Mouse (Mus musculus) liver, embryonic 11.5 days (tissue): ENCODE results near the gene Trim43c. TPM values are rescaled to one million over a fixed set of nuclear protein-coding genes. Genes with fewer than 3 reads are reported as not detected.
"Not testable (repeated sequence)": the region's sequence is repeated elsewhere in the genome, so short reads cannot be mapped to it uniquely, and the experiment has no call there.

Source experiments
- ATAC-seq: fragments of 200-750 bp; cut with Nextera tagmentation; replicated peaks from 2 replicates; pipeline ENCODE4 v1.8.0; 2017; ENCODE audit warnings: moderate number of reproducible peaks, mild to moderate bottlenecking, moderate TSS enrichment, moderate library complexity; ENCODE audit not compliant: low FRiP score
- DNase-seq: peaks from one replicate; pipeline ENCODE4 v3.0.0-alpha.2; 2017; ENCODE audit warnings: low spot score
- H3K27ac ChIP-seq: fragments of 300-500 bp; sonication (generic); 2 replicates; pipeline ENCODE4 v1.5.1; 2014; ENCODE audit warnings: mild to moderate bottlenecking, low read depth, low read length, control low read depth
- H3K27me3 ChIP-seq: fragments of 300-500 bp; sonication (generic); replicated peaks from 2 replicates; pipeline ENCODE4 v1.6.1; 2014; ENCODE audit warnings: low read length, mixed read lengths; ENCODE audit not compliant: control insufficient read depth, insufficient read depth
- H3K36me3 ChIP-seq: fragments of 300-500 bp; sonication (generic); 2 replicates; pipeline ENCODE4 v1.6.1; 2014; ENCODE audit warnings: mild to moderate bottlenecking, low read length, moderate library complexity, mixed read lengths; ENCODE audit not compliant: control insufficient read depth, insufficient read depth
- H3K4me1 ChIP-seq: fragments of 300-500 bp; sonication (generic); replicated peaks from 2 replicates; pipeline ENCODE4 v1.6.1; 2014; ENCODE audit warnings: low read length, mixed read lengths; ENCODE audit not compliant: control insufficient read depth, insufficient read depth
- H3K4me2 ChIP-seq: fragments of 300-500 bp; sonication (generic); 2 replicates; pipeline ENCODE4 v1.6.1; 2014; ENCODE audit warnings: mild to moderate bottlenecking, control low read depth, moderate library complexity
- H3K4me3 ChIP-seq: fragments of 300-500 bp; sonication (generic); 2 replicates; pipeline ENCODE4 v1.5.1; 2014; ENCODE audit warnings: low read depth, low read length, control low read depth
- H3K9ac ChIP-seq: fragments of 300-500 bp; sonication (generic); 2 replicates; pipeline ENCODE4 v1.6.1; 2014; ENCODE audit warnings: low read depth, low read length, control low read depth
- H3K9me3 ChIP-seq: fragments of 300-500 bp; sonication (generic); 2 replicates; pipeline ENCODE4 v1.6.1; 2016; ENCODE audit warnings: low read length, inconsistent platforms, mixed read lengths; ENCODE audit not compliant: control insufficient read depth
- WGBS: fragments of 180-500 bp; shearing (Covaris S2); extraction: QIAGEN DNeasy Blood & Tissue Kit; methylation state at CpG from one replicate; pipeline ENCODE4 v1.1.7; 2014; 5-methylcytosine and 5-hydroxymethylcytosine counted together
- polyA plus RNA-seq: library from polyadenylated mRNA; unstranded; fragments of >200 nt; fragmentation: Nextera tagmentation; extraction: Ambion mirVana; gene quantifications from 2 replicates; pipeline ENCODE4 v1.2.1, GENCODE M21; 2014

The Trim43c gene
- not detected in 2 replicates for polyA plus RNA-seq

- not testable (repeated sequence) for H3K4me2 ChIP-seq, ATAC-seq, H3K36me3 ChIP-seq, H3K9ac ChIP-seq, H3K27me3 ChIP-seq, H3K4me1 ChIP-seq, DNase-seq, H3K9me3 ChIP-seq, H3K27ac ChIP-seq, H3K4me3 ChIP-seq
- 73% methylated on average over 2 of the region's 2 CpGs for WGBS
Measured at GRCm38 (mm10) chr9:88838864-88839263, at the start of gene Trim43c. TSS of gene Trim43c (plus strand) at chr9:88839164.

GRCm38 (mm10) chr9:88853072-88853471 is 14.1 kb downstream of the Trim43c start:
- not testable (repeated sequence) for H3K27me3 ChIP-seq, H3K27ac ChIP-seq, H3K9ac ChIP-seq, ATAC-seq, DNase-seq, H3K36me3 ChIP-seq, H3K4me2 ChIP-seq, H3K9me3 ChIP-seq, H3K4me3 ChIP-seq, H3K4me1 ChIP-seq
- WGBS = 74% methylated on average over 6 of the region's 7 CpGs

- not testable (repeated sequence) for H3K27ac ChIP-seq, H3K9me3 ChIP-seq, H3K36me3 ChIP-seq, H3K27me3 ChIP-seq, H3K4me1 ChIP-seq
- H3K4me2 ChIP-seq = peak overlapping the region; percentile 64
- ATAC-seq (peak; percentile 98), DNase-seq (peak; percentile 86)
- H3K9ac ChIP-seq = peak overlapping the region; percentile 59
- H3K4me3 ChIP-seq = peak overlapping the region; percentile 40
- WGBS = 3% methylated on average over 52 of the region's 52 CpGs
Measured at GRCm38 (mm10) chr9:88858566-88859492, 19.9 kb downstream of the Trim43c start.

Other genes with a start within 250 kb of the Trim43c start
- 30.7 and 33.4 TPM in 2 replicates for gene Mthfsl, start 118.9 kb upstream of the Trim43c start, polyA plus RNA-seq
- gene Bcl2a1d, start 107.2 kb upstream of the Trim43c start, polyA plus RNA-seq = 0.29 TPM in 1 of 2 replicates, not detected in the other
- not detected in 2 replicates for gene Bcl2a1a, start 117.7 kb downstream of the Trim43c start, polyA plus RNA-seq